Mouse (Mus musculus): ENCODE measurements around the gene Vps26a.

Gene Vps26a

DNA sequence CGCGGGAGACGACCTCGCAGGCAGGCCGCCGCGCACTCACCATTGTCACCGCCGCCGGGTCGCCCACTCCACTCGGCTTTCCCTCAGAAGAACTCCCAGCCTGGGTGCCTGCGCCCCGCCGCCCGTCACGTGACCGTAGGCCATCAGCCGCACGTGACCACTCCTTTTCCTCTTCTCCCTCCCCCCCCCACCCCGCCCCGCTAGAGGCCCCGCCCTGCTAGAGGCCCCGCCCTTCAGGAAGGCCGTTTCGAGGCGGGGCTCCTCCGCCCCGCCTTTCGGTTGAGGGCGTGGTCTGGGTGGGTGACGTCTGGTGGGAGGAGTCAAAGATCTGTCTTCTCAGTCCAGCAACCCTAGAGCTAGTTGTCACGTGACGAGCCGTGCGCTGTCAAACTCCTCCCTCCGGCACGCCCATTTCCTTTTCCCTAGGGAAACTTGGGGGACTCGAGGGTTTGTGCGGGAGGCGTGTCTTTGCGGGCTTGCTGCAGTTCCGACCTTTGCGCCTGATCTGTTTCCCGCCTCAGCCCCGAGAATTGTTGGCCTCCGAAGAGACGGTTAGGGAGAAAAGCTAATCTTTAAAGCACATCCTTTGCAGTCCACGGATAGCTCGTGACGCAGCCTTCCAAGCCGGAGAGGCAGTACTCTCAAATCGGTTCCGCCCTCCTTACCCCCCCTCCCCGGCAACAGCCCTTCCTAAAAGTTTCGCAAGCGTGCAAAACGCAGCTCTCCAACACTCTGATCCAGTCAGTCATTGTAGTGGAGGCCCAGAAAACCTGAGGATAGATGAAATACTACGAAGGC is at the start of gene Vps26a:
Gene Vps26a (minus strand): TSS at position 188 of the 798 bp plus-strand sequence.
- peak; percentile 97 for DNase-seq (ENCODE audit: low read depth, low spot score)

- no peak for DNase-seq (ENCODE audit: low read depth, low spot score)
Observed at GRCm38 (mm10) chr10:62534509-62534908, 47.9 kb upstream of the Vps26a start.

- DNase-seq (ENCODE audit: low read depth, low spot score): peak; percentile 35
Observed at GRCm38 (mm10) chr10:62532832-62533231, 46.2 kb upstream of the Vps26a start.

- no peak for DNase-seq (ENCODE audit: low read depth, low spot score)
Observed at GRCm38 (mm10) chr10:62530183-62530582, 43.6 kb upstream of the Vps26a start.

GRCm38 (mm10) chr10:62527351-62527750 is 40.7 kb upstream of the Vps26a start, which contains the start of gene Srgn:
TSS of gene Srgn (minus strand) at chr10:62527451.
- no peak for DNase-seq (ENCODE audit: low read depth, low spot score)

DNA sequence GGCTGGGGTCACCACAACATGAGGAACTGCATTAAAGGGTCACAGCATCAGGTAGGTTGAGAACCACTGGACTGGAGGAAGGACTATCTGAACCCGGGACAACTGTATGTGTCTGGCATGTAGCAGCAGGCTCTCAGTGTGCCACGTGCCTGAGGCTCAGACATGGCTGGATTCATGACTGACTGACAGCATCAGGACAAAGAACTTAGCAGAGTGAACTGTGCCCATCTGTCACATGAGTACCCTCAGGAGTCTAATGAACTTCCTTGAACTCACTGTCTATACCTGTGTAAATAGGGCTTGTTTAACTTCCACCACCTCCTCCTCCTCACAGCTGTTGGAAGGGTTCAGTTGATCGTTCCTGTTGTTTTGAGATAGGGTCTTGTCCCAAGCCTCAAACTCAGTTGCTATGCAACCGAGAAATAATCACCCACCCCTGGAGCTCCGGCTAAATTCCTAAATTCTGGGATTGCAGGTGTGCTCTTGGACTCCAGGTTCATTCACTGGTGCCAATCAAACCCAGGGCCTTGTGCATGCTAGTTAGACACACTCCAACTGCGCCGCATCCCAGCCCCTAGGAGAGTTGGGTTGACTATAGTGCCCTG is 35.8 kb upstream of the Vps26a start:
- DNase-seq (ENCODE audit: low read depth, low spot score): no peak

GRCm38 (mm10) chr10:62521763-62522162 is 35.2 kb upstream of the Vps26a start:
- DNase-seq (ENCODE audit: low read depth, low spot score): no peak

DNA sequence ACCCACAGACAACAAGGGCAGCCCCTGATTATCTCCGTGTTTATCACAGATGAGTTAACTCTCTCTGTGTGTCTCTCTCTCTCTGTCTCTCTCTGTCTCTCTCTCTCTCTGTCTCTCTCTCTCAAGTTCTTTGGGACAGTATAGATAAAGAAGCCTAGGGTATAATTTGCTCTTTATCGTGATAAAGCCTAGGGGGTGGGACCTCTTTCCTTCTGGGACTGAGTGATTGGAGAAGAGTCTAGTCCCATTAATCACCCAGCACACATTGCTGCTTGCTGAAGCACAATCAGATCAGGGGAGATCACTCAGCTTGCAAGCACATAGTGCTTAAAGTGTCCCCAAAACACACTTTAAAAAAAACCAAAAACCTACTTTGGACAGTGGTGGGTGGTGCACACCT is 34.3 kb upstream of the Vps26a start:
- no peak for DNase-seq (ENCODE audit: low read depth, low spot score)

DNA sequence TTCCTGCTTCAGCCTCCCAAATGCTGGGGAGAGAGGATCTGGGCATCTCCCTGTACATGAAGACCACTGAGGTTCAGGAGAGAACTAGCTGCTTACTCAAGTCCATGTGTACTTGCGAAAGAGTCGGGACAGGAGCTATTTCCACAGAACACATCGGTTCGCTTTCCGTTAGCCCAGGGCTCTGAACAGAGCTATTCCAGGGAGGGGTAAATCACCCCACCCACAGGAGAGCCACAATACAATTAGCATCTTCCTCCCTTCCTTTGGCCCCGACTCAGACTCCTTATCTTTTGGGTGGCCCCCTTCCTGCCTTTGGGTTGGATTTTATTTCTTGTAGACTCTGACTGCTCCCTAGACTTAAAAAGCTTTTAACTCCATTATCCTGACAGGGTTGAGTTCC is 30.9 kb upstream of the Vps26a start:
- no peak for DNase-seq (ENCODE audit: low read depth, low spot score)

- DNase-seq (ENCODE audit: low read depth, low spot score): no peak
Observed at GRCm38 (mm10) chr10:62512855-62513254, 26.2 kb upstream of the Vps26a start.

DNA sequence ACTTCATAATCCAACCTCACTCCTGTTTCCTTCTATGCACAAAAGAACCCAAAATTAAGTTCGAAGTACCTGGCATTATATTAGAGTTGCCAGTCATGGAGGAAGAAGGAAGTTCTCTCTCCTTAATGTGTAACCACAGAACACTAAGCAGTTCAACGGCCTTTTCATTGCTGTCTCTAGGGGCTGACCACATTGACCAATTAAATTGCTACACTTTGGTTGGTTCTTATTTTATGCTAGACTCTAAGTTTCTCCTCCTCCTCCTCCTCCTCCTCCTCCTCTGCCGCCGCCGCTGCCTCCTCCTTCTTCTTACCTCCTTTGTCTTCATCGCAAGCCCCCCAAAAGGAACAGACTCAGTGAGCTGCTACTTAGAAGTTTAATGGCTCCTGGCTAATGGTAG is 24.9 kb upstream of the Vps26a start:
- DNase-seq (ENCODE audit: low read depth, low spot score): no peak

DNA sequence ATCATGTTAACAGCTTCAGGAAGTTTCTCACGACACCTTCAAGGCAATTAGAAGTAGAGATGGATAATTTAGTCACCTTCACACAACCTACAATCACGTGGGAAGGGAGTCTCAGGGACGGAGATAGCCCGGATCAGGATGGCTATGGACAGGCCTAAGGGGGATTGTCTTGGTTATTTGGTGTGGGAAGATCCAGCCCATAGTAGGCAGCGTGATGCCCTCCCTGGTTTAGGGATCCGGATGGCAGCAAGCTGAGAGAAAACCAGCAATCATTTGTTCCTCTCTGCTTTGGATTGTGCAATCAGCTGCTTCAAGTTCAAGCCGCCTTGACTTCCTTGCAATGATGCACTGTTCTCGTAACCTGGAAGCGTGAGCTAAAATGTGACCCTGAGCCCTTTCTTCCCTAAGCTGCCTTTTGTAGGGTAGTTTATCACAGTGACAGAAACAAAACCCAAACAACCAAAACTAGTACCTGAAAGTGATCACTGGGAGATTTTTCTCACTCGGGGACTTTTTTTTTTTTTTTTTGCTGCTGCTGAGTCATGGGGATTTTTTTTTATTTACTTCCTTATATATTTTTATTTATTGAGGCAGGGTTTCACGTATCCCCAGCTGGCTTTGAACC is 22.5 kb upstream of the Vps26a start:
- DNase-seq (ENCODE audit: low read depth, low spot score): no peak

DNA sequence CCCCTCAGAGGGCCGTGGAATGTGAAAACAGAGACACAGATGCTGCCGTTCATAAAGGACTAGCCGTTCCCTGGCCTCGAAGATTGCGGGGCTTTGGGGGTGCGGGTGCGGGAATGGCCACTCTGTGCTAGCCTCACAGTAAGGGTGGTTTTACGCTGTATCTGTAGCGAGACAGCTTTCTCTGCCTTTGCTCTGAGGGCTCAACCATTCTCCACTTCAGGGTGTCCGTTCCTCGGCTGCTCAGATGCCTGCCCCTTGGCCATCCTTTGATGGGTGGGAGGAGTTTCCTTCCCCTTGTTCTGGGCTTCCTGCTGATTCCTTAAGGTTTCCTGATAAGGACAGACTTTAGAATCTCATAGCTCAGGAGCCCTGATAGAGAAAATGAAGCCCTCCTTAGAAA is 21.9 kb upstream of the Vps26a start:
- no peak for DNase-seq (ENCODE audit: low read depth, low spot score)

DNA sequence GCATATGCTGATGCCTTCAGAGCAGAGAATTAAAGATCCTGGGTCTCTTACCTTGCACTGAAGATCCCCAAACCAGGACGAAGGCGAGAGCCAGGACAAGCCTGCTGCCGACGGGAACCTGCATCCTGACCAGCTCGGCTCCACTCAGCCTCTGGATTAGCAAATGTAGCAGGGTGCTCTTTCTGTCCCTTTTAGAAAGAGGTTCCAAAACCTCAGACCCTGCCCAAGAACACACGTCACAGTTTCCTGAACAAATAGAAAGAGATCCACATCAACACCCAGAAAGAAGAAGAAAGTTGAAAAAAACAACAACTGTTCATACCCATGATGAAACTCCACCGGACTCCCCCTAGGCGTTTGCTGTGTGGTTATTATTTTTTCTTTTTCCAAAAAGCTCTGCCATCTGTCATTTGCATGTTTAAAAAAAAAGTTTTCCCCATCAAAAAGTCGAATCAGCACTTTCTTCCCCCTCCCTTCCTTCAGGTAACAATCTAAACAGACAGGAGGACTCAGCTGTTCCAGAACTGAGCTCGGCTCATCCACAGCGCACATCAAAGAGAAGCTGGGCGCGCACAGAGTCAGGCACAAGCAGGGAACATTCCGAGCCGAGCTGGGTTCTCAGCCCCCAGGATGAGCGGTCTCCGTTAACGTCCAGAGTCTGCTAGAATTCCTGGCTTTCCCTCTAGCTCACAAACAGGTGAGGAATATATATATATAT is 21.1 kb upstream of the Vps26a start:
- no peak for DNase-seq (ENCODE audit: low read depth, low spot score)

- DNase-seq (ENCODE audit: low read depth, low spot score): no peak
Observed at GRCm38 (mm10) chr10:62507071-62507470, 20.5 kb upstream of the Vps26a start.

- no peak for DNase-seq (ENCODE audit: low read depth, low spot score)
Observed at GRCm38 (mm10) chr10:62506019-62506556, 19.5 kb upstream of the Vps26a start.

DNA sequence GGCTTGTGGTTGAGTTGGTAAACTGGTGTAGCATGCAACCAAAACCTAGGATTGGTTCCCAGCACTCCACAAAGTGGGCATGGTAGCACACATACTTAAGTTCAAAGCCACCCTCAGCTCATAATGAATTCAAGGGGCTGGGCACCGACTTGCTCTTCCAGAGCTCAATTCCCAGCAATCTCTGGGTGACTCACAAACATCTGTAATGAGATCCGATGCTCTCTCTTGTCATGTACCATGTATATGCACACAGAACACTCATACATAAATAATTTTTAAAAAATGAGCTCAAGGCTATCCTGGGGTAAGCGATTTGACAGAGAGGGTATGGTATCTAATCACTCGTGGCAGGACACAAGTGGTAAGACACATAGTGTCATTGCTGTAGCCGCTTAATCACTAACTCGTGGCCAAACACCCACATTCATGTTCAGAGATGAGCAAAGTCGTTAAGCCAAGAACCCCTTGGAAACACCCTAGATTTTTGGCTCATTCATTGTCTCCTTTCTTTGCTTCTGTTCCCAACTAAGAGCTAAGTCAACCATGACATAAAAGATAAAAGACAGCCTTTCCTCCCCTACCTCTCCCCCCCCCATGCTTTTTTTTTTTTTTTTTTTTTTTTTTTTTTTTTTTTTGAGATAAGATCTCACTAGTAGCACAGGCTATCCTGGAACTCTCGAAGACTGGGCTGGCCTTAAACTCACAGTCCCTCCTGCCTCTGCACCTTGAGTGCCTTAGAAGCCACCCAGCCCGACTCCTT is 18.8 kb upstream of the Vps26a start:
- no peak for DNase-seq (ENCODE audit: low read depth, low spot score)

- no peak for DNase-seq (ENCODE audit: low read depth, low spot score)
Observed at GRCm38 (mm10) chr10:62503836-62504628, 17.4 kb upstream of the Vps26a start.

DNA sequence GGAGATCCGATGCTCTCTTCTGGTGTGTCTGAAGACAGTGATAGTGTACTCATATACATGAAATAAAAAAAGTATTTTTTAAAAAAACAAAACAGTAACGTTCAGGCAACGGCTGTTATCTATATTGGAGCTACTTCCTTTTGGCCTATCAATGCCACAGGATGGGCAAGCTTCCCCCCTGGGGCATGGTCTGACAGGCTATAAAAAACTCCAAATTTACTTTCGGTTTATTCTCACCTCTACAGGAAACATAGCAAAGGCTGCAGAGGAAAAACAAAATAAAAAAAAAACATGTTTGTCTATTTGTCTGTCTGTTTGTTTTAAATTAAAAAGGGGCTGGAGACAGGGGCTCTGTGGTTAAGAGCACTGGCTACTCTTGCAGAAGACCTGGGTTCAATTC is 16.7 kb upstream of the Vps26a start:
- no peak for DNase-seq (ENCODE audit: low read depth, low spot score)

DNA sequence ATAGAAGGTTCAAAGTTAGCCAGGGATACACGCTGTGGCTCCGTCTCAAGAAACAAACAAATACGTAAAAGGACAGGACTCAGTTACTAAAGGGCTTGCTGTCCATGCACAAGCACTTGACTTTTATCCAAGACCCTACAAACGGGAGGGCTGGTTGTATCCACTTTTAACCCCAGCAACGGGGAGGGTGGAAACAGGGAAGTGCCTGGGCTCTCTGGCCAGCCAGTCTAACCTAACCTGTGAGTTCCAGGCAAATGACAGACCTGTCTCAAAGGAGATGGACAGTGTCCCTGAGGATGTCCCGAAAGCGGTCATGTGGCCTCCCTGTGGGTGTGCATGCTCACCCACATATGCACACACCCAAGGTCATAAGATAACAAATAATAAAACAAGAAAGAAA is 15.3 kb upstream of the Vps26a start:
- DNase-seq (ENCODE audit: low read depth, low spot score): no peak
